Mouse (Mus musculus) midbrain, embryonic 15.5 days (tissue): ENCODE results near the gene 2310061I04Rik. TPM values are rescaled to one million over a fixed set of nuclear protein-coding genes. Genes with fewer than 3 reads are reported as not detected.

Source experiments
- ATAC-seq: fragments of 200-750 bp; cut with Nextera tagmentation; replicated peaks from 2 replicates; pipeline ENCODE4 v1.8.0; 2017; ENCODE audit warnings: moderate TSS enrichment
- H3K27ac ChIP-seq: fragments of 300-500 bp; sonication (generic); 2 replicates; pipeline ENCODE4 v1.5.1; 2015; ENCODE audit warnings: mild to moderate bottlenecking, inconsistent platforms
- H3K27me3 ChIP-seq: fragments of 300-500 bp; sonication (generic); replicated peaks from 2 replicates; pipeline ENCODE4 v1.6.1; 2015; ENCODE audit warnings: inconsistent platforms
- H3K36me3 ChIP-seq: fragments of 300-500 bp; sonication (generic); replicated peaks from 2 replicates; pipeline ENCODE4 v1.6.1; 2015; ENCODE audit warnings: inconsistent platforms
- H3K4me1 ChIP-seq: fragments of 300-500 bp; sonication (generic); 2 replicates; pipeline ENCODE4 v1.6.1; 2015; ENCODE audit warnings: inconsistent platforms
- H3K4me2 ChIP-seq: fragments of 300-500 bp; sonication (generic); 2 replicates; pipeline ENCODE4 v1.6.1; 2015; ENCODE audit warnings: inconsistent platforms, mild to moderate bottlenecking, moderate library complexity
- H3K4me3 ChIP-seq: fragments of 300-500 bp; sonication (generic); 2 replicates; pipeline ENCODE4 v1.5.1; 2015; ENCODE audit warnings: mild to moderate bottlenecking, inconsistent platforms
- H3K9ac ChIP-seq: fragments of 300-500 bp; sonication (generic); 2 replicates; pipeline ENCODE4 v1.6.1; 2015; ENCODE audit warnings: mild to moderate bottlenecking, inconsistent platforms
- H3K9me3 ChIP-seq: fragments of 300-500 bp; sonication (generic); 2 replicates; pipeline ENCODE4 v1.6.1; 2016; ENCODE audit warnings: inconsistent platforms
- WGBS: fragments of 180-500 bp; shearing (Covaris S2); methylation state at CpG from one replicate; pipeline ENCODE4 v1.1.7; 2015; ENCODE audit warnings: mixed read lengths; 5-methylcytosine and 5-hydroxymethylcytosine counted together
- polyA plus RNA-seq: library from polyadenylated mRNA; unstranded; fragments of >200 nt; fragmentation: Nextera tagmentation; extraction: Ambion mirVana; gene quantifications from 2 replicates; pipeline ENCODE4 v1.2.1, GENCODE M21; 2015

Gene 2310061I04Rik
- polyA plus RNA-seq, 1 experiment from 2014 or later = 72.8 TPM

DNA sequence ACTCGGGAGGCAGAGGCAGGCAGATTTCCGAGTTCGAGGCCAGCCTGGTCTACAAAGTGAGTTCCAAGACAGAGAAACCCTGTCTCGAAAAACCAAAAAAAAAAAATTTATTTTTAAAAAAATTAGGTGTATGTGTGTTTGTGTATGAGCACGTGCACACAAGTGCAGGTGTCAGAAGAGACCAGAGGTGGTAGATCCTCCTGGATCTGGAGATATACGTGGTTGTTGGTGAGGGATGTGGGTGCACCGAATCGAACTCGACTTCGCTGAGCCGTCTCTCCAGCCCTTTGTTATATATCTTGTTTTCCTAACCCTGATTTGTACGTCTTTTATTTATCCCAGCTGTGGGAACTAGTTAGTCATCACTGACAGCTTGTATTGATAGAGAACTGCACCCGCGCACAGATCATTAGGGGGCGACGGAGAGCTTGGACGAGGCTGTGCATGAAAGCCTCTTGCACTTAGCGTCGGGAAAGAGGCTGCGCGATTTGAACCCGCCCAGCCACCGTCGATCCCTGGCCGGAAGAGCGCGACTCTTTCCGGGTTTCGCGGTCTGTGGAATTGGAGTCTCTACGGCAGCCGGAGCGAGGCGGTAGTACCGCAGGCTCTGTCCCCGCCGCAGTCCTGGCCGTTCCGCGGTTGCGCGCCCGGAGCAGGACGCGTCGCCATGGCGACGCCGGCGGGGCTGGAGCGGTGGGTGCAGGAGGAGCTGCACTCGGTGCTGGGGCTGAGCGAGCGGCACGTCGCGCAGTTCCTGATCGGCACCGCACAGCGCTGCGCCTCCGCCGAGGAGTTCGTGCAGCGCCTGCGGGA is 17.8 kb downstream of the 2310061I04Rik start, which contains the start of gene Dhx16:
Dhx16 (plus strand) TSS at position 575 of the 813 bp plus-strand sequence.
- H3K4me2 ChIP-seq = peak within 1 kb of the TSS; percentile 75
- H3K4me3 ChIP-seq = peak within 1 kb of the TSS; percentile 94
- H3K27ac ChIP-seq = peak within 1 kb of the TSS; percentile 83
- H3K36me3 ChIP-seq = peaks cover 31% of the 10 kb centered on the region
- peak within 1 kb of the TSS; percentile 88 for H3K9ac ChIP-seq
- peak; percentile 90 for ATAC-seq
- peaks cover 16% of the 10 kb centered on the region for H3K4me1 ChIP-seq
- H3K27me3 ChIP-seq = no peaks in the 10 kb centered on the region
- no peaks in the 10 kb centered on the region for H3K9me3 ChIP-seq
- WGBS = 6% methylated on average over 66 of the region's 66 CpGs

DNA sequence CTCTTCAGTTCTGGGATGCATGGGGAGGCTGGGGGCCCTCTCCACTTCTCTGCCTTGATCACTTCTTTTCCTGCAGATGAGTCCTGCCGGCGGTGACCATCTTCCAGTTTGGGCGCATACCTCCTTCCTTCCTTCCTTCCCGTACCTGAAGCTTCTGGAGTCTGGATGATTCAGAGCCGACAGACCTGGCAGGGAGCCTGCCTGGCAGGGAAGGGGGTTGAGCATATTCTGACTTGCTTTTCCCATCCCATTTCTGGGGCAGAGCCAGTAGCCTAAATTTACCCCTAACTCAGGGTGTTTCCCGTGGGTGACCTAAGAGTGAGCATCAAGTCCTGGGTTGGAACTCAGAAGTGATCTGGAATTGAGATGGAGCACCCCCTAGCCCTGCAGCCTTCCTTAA is 22.5 kb downstream of the 2310061I04Rik start:
- Histone ChIP-seq H3K27ac (no peak overlapping the region), H3K4me1 (peaks cover 43% of the 10 kb centered on the region), H3K36me3 (peaks cover 13% of the 10 kb centered on the region; the same call in 1 of the 2 replicates), H3K9ac (no peak overlapping the region), H3K4me2 (no peak overlapping the region), H3K9me3 (no peaks in the 10 kb centered on the region), H3K27me3 (no peaks in the 10 kb centered on the region), H3K4me3 (no peak overlapping the region)
- no peak for ATAC-seq
- WGBS = 92% methylated on average over 6 of the region's 6 CpGs

DNA sequence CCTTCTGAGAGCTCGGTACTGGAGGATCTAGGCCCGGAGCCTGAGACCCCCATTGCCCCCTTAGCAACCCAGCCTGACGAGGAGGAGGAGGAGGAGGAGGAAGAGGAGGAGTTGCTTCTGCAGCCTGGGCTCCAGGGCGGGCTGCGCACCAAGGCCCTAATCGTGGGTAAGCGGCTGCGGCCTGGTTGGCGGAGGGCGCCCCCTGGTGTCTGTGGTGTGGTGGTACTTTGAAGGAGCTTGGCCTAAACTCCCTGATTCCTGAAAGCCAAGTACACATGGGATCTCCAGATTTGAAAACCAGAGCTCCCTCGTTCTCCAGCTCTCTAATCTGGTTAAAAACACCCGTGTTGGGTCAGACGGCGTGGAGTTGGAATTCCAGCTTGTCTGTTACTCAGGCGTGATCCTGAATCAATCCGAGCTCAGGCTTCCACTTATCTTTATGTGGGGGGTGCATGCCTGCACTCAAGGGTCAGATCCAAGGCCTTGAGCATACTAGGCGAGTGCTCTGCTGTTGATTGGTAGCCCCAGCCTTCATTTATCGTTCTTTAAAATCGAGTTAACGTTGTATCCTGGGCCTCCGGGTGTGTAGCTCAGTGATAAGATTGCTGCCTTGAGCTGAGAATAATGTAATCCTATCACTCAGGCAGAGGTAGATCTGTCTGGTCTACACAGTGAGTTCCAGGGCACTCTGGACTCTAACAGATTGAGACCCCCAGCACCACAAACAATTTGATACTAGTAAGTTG is 23.3 kb downstream of the 2310061I04Rik start:
- Histone ChIP-seq H3K4me3 (no peak overlapping the region), H3K27me3 (no peaks in the 10 kb centered on the region), H3K36me3 (peaks cover 13% of the 10 kb centered on the region; the same call in 1 of the 2 replicates), H3K4me1 (peaks cover 50% of the 10 kb centered on the region), H3K9ac (no peak overlapping the region), H3K4me2 (0 out of 2 replicates have a peak overlapping the region, but pooled peaks have one; percentile 15), H3K9me3 (no peaks in the 10 kb centered on the region), H3K27ac (0 out of 2 replicates have a peak overlapping the region, but pooled peaks have one; percentile 7)
- 31% methylated on average over 21 of the region's 21 CpGs for WGBS
- ATAC-seq = no peak

DNA sequence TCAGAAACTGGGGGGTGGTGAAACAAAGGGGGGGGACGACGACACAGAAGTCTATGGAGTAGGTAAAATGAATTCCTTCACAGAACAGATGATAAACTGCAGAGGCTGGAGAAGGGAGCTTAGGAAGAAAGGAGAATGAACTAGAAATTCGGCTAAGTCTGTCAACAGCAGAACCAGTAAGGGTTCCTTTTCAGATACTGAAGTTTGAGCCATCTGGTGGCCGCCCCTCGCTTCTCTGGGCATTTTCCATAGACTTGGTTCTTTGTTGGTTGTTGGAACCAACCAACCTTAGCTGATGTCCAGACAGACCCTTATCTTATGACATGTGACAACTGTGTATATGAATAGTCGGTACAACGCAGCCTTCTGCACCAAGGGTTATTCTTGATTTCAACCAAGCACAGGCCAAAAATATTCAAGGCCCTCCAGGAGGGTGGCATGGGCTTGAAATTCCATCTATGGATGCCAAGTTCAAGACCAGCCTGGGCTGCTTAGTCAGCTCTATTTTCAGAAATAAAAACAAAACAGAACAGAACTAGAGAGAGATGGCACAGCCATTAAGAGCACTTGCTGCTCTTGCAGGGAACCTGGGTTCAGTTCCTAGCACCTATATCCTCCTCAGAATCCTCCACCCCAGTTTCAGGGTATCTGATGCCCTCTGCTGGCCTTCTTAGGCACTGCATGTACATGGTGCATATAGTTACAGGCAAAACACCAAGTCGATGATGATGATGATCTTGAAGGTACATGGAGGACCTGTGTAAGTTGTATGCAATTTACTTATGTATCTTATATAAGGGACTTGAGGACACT is 26.1 kb downstream of the 2310061I04Rik start:
- H3K27me3 ChIP-seq = no peaks in the 10 kb centered on the region
- peak overlapping the region; percentile 78 for H3K4me3 ChIP-seq
- H3K4me1 ChIP-seq = peaks cover 70% of the 10 kb centered on the region
- no peak overlapping the region for H3K9ac ChIP-seq
- peaks cover 13% of the 10 kb centered on the region; the same call in 1 of the 2 replicates for H3K36me3 ChIP-seq
- 92% methylated on average over 8 of the region's 8 CpGs for WGBS
- no peaks in the 10 kb centered on the region for H3K9me3 ChIP-seq
- H3K4me2 ChIP-seq = peak overlapping the region; percentile 97
- no peak for ATAC-seq
- no peak overlapping the region; the same call in 1 of the 2 replicates for H3K27ac ChIP-seq

- 74% methylated on average over 9 of the region's 9 CpGs for WGBS
- peak overlapping the region; percentile 61; the same call in 1 of the 2 replicates for H3K9ac ChIP-seq
- no peak for ATAC-seq
These were observed 26.9 kb downstream of the 2310061I04Rik start for GRCm38 (mm10) chr17:35870151-35870883.

DNA sequence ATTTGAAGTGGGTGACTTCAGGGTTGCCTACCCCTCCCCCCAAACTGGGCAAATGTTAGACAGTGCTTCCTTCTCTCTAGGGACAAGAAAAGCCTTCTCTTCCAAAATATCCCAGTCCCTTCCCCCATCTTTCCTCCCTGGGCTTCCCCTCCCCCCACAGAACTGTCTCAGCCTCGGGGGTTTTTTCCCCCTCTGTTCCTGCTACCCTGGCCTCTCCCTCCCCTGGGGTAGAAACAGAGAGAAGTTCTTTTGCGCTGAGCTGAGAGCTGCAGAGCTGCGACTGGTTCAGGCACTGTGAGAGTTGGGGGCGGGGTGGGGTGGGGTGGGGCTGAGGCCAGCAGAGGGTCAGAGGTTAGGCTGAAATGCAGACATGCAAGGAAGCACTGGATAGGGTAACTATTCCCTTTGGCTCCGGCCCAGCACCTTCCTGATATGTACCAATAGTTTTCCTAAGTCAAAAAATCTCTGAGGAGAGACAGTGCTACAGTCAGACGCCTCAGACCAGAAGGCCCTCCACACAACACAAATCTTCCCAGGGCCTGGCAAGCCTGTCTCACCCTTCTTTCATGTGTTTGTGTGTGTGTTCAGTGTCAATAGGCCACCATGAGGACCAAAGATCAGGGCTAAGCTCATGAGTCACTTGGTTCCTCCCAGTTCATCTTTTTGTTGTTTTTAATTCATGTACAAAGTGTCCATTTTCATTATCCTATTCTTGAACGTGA is 27.7 kb downstream of the 2310061I04Rik start:
- Histone ChIP-seq H3K27me3 (no peaks in the 10 kb centered on the region), H3K4me2 (peak overlapping the region; percentile 97), H3K4me3 (peak overlapping the region; percentile 78), H3K27ac (peak overlapping the region; percentile 53), H3K9ac (peak overlapping the region; percentile 61), H3K4me1 (peaks cover 79% of the 10 kb centered on the region), H3K36me3 (0 out of 2 replicates have a peak, but pooled peaks cover 8% of the 10 kb centered on the region), H3K9me3 (no peaks in the 10 kb centered on the region)
- 3% methylated on average over 7 of the region's 7 CpGs for whole genome bisulfite sequencing
- no peak for ATAC-seq

More at GRCm38 (mm10) chr17:35870151-35870883, 26.9 kb downstream of the 2310061I04Rik start:
- Histone ChIP-seq H3K36me3 (0 out of 2 replicates have a peak, but pooled peaks cover 13% of the 10 kb centered on the region), H3K4me3 (peak overlapping the region; percentile 78), H3K27me3 (no peaks in the 10 kb centered on the region), H3K9me3 (no peaks in the 10 kb centered on the region), H3K4me2 (peak overlapping the region; percentile 97), H3K4me1 (peaks cover 71% of the 10 kb centered on the region), H3K27ac (peak overlapping the region; percentile 53)

- 2% methylated on average over 7 of the region's 7 CpGs for WGBS
- H3K36me3 ChIP-seq = 0 out of 2 replicates have a peak, but pooled peaks cover 4% of the 10 kb centered on the region
- peaks cover 77% of the 10 kb centered on the region for H3K4me1 ChIP-seq
- H3K9ac ChIP-seq = peak overlapping the region; percentile 61
- H3K27me3 ChIP-seq = no peaks in the 10 kb centered on the region
- peak overlapping the region; percentile 78 for H3K4me3 ChIP-seq
- H3K4me2 ChIP-seq = peak overlapping the region; percentile 97
- H3K27ac ChIP-seq = peak overlapping the region; percentile 53
- H3K9me3 ChIP-seq = no peaks in the 10 kb centered on the region
- ATAC-seq = no peak
These were observed 28.3 kb downstream of the 2310061I04Rik start for GRCm38 (mm10) chr17:35868961-35869345.

GRCm38 (mm10) chr17:35868165-35868820 is 28.9 kb downstream of the 2310061I04Rik start:
- Histone ChIP-seq H3K27ac (peak overlapping the region; percentile 53), H3K9ac (peak overlapping the region; percentile 61), H3K27me3 (no peaks in the 10 kb centered on the region), H3K4me3 (peak overlapping the region; percentile 78), H3K4me1 (peaks cover 71% of the 10 kb centered on the region), H3K4me2 (peak overlapping the region; percentile 97), H3K9me3 (no peaks in the 10 kb centered on the region), H3K36me3 (0 out of 2 replicates have a peak, but pooled peaks cover 3% of the 10 kb centered on the region)
- no peak for ATAC-seq
- WGBS = 32% methylated on average over 17 of the region's 17 CpGs

DNA sequence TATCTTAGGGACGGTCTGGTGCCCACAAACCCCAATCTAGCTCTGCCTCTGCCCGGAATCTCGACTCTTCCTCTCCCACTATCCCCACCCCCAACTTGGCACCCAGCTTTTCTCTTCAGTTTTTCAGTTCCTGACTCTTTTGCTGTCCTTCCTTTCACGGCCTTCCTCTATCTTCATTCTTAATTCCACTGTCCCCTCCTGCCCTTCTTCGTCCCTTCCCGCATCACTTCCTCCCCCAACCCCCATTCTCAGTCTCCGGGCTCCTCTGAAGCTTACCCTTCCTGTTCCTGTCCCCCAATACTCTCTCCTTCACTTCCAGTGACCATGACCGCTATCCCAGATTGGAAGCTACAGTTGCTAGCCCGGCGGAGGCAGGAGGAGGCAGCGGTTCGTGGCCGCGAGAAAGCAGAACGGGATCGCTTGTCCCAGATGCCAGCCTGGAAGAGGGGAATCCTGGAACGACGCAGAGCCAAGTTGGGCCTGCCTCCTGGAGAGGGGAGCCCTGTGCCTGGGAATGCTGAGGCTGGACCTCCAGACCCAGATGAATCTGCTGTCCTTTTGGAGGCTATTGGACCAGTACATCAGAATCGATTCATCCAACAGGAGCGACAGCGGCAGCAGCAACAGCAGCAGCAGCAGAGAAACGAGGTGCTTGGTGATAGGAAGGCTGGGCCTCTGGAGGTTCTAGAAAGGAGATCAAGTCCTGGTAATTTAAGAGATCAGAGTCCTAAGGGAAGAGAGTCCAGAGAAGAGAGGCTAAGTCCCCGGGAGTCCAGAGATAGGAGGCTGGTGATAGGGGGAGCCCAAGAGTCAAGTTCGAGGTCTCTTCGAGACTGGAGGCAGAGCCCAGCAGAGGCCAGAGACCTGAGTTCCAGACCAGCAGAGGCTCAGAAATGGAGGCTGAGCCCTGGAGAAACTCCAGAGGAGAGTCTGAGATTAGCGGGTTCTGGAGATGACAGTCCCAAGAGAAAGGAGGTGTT is 30.0 kb downstream of the 2310061I04Rik start:
- Histone ChIP-seq H3K4me2 (peak overlapping the region; percentile 97), H3K27me3 (no peaks in the 10 kb centered on the region), H3K4me3 (peak overlapping the region; percentile 78), H3K27ac (peak overlapping the region; percentile 98), H3K9me3 (no peaks in the 10 kb centered on the region), H3K4me1 (peaks cover 61% of the 10 kb centered on the region), H3K9ac (peak overlapping the region; percentile 91), H3K36me3 (0 out of 2 replicates have a peak, but pooled peaks cover 3% of the 10 kb centered on the region)
- 6% methylated on average over 26 of the region's 26 CpGs for WGBS
- ATAC-seq = no peak
